Mouse (Mus musculus): Measurements from ENCODE around the gene Alk.

- TF ChIP-seq CTCF (IDR thresholded peaks at IDR 0.05; ENCODE audit: borderline replicate concordance, control insufficient read depth, extremely low read depth, insufficient read depth, low read length, poor library complexity) = no peak
- TF ChIP-seq POLR2A (IDR thresholded peaks at IDR 0.05; ENCODE audit: control insufficient read depth, extremely low read depth, insufficient read depth, low read length, poor library complexity) = no peak
Observed at GRCm38 (mm10) chr17:71881369-71881768, 723.1 kb downstream of the Alk start.

Data from thymus, adult 2 months (tissue).